In genomic region chr17:47174748-47175215, GRCm38 (mm10) we compare ENCODE assay signal across 8 mouse cellular contexts.
A peak's percentile ranks its signal among the peaks of the same experiment; 100 is the strongest.
DNase-seq lines count a peak whose midpoint lies in the region; ATAC-seq lines count a peak whose summit lies in the region.

No protein-coding gene starts in this region.

- H3K4me3 ChIP-seq in hindbrain, embryonic 12.5 days = no peak overlapping the region

- H3K9ac ChIP-seq in hindbrain, embryonic 12.5 days = no peak overlapping the region

- DNase-seq in layer of hippocampus, adult 18-20 months (ENCODE audit: low spot score in 2 of 2) = peak; percentile 57 to 72
- DNase-seq in layer of hippocampus, postnatal 25 days (ENCODE audit: extremely low spot score in 1 of 2, low spot score in 1 of 2) = no peak
- peak; percentile 55 to 80 for DNase-seq in frontal cortex, adult 2 months (ENCODE audit: extremely low spot score in 1 of 2, low spot score in 1 of 2)
- DNase-seq in heart, postnatal 36 days = peak; percentile 82 to 84
- DNase-seq in left cerebral cortex, postnatal 25 days (ENCODE audit: low spot score in 2 of 2) = peak; percentile 74 to 85
- DNase-seq in urinary bladder, postnatal 14 days (ENCODE audit: low spot score) = peak; percentile 87

- peaks cover 17% of the 10 kb centered on the region for H3K4me1 ChIP-seq in hindbrain, embryonic 12.5 days

- H3K36me3 ChIP-seq in hindbrain, embryonic 12.5 days = no peaks in the 10 kb centered on the region

- no peaks in the 10 kb centered on the region for H3K27me3 ChIP-seq in hindbrain, embryonic 12.5 days

- ATAC-seq in megakaryocyte-erythroid progenitor cell, adult 5-6 weeks (replicated peaks; ENCODE audit: low FRiP score, low TSS enrichment, poor library complexity, severe bottlenecking) = peak; percentile 88
- no peak for ATAC-seq in hindbrain, embryonic 12.5 days (ENCODE audit: low FRiP score)

- WGBS in hindbrain, embryonic 12.5 days = 75% methylated on average over 12 of the region's 12 CpGs

- no peak overlapping the region for H3K4me2 ChIP-seq in hindbrain, embryonic 12.5 days (replicated peaks)

- no peak overlapping the region for H3K27ac ChIP-seq in hindbrain, embryonic 12.5 days

- intact Hi-C loops in heart, postnatal 36 days (cut with DNase I) = no loop called here
- intact Hi-C loops in left cerebral cortex, postnatal 25 days (cut with DNase I) = loop anchor here (2.0 kb wide), 1 partner anchor 34 kb away; no protein-coding TSS in a partner anchor

- H3K9me3 ChIP-seq in hindbrain, embryonic 12.5 days (replicated peaks) = no peaks in the 10 kb centered on the region

Comparison
In these comparisons a context has a peak if more than half of its experiments do, and no peak if none do; other contexts are left out.
1. DNase-seq: peak in layer of hippocampus, adult 18-20 months (2 of 2), frontal cortex, adult 2 months (2 of 2), heart, postnatal 36 days (2 of 2), left cerebral cortex, postnatal 25 days (2 of 2) and urinary bladder, postnatal 14 days (single experiment); none in layer of hippocampus, postnatal 25 days (0 of 2).